Mouse (Mus musculus) heart, embryonic 11.5 days (tissue): ENCODE measurements around the gene Lrmda. TPM values are rescaled to one million over a fixed set of nuclear protein-coding genes. Genes with fewer than 3 reads are reported as not detected.

Experiments
- ATAC-seq: fragments of 200-750 bp; cut with Nextera tagmentation; replicated peaks from 2 replicates; pipeline ENCODE4 v1.8.0; 2017; ENCODE audit warnings: moderate library complexity; ENCODE audit not compliant: insufficient number of reproducible peaks, low FRiP score, low TSS enrichment
- H3K27ac ChIP-seq: fragments of 300-500 bp; sonication (generic); 2 replicates; pipeline ENCODE4 v1.5.1; 2014; ENCODE audit warnings: mild to moderate bottlenecking, low read depth, low read length
- H3K27me3 ChIP-seq: fragments of 300-500 bp; sonication (generic); 2 replicates; pipeline ENCODE4 v1.6.1; 2014; ENCODE audit warnings: mild to moderate bottlenecking, low read length, mixed read lengths; ENCODE audit not compliant: control insufficient read depth, insufficient read depth
- H3K36me3 ChIP-seq: fragments of 300-500 bp; sonication (generic); 2 replicates; pipeline ENCODE4 v1.6.1; 2014; ENCODE audit warnings: mild to moderate bottlenecking, low read length, moderate library complexity, mixed read lengths; ENCODE audit not compliant: control insufficient read depth, insufficient read depth
- H3K4me1 ChIP-seq: fragments of 300-500 bp; sonication (generic); 2 replicates; pipeline ENCODE4 v1.6.1; 2014; ENCODE audit warnings: low read length; ENCODE audit not compliant: control insufficient read depth, insufficient read depth
- H3K4me2 ChIP-seq: fragments of 300-500 bp; sonication (generic); 2 replicates; pipeline ENCODE4 v1.6.1; 2014; ENCODE audit warnings: mild to moderate bottlenecking, moderate library complexity
- H3K4me3 ChIP-seq: fragments of 300-500 bp; sonication (generic); 2 replicates; pipeline ENCODE4 v1.5.1; 2014; ENCODE audit warnings: low read depth, low read length
- H3K9ac ChIP-seq: fragments of 300-500 bp; sonication (generic); 2 replicates; pipeline ENCODE4 v1.6.1; 2014; ENCODE audit warnings: mild to moderate bottlenecking, low read depth, low read length, moderate library complexity
- H3K9me3 ChIP-seq: fragments of 300-500 bp; sonication (generic); replicated peaks from 2 replicates; pipeline ENCODE4 v1.6.1; 2016; ENCODE audit warnings: low read length; ENCODE audit not compliant: control insufficient read depth
- WGBS: fragments of 180-500 bp; shearing (Covaris S2); extraction: QIAGEN DNeasy Blood & Tissue Kit; methylation state at CpG from one replicate; pipeline ENCODE4 v1.1.7; 2014; ENCODE audit not compliant: insufficient replicate concordance; 5-methylcytosine and 5-hydroxymethylcytosine counted together
- polyA plus RNA-seq: library from polyadenylated mRNA; unstranded; fragments of >200 nt; fragmentation: Nextera tagmentation; extraction: Ambion mirVana; gene quantifications from 2 replicates; pipeline ENCODE4 v1.2.1, GENCODE M21; 2014

Gene Lrmda
- polyA plus RNA-seq, 1 experiment from 2014 or later = 0.70 TPM

- no peak overlapping the region for H3K4me3 ChIP-seq
- ATAC-seq = no peak
- H3K4me1 ChIP-seq = no peaks in the 10 kb centered on the region; the same call in 1 of the 2 replicates
- 0 out of 2 replicates have a peak, but pooled peaks cover 2% of the 10 kb centered on the region for H3K27me3 ChIP-seq
- H3K27ac ChIP-seq = no peak overlapping the region
- no peaks in the 10 kb centered on the region for H3K36me3 ChIP-seq
- H3K9me3 ChIP-seq = no peaks in the 10 kb centered on the region
- H3K9ac ChIP-seq = no peak overlapping the region
- no peak overlapping the region for H3K4me2 ChIP-seq
- WGBS = 79% methylated on average over 1 of the region's 1 CpGs
These were observed 303.5 kb downstream of the Lrmda start for GRCm38 (mm10) chr14:22323058-22323457.

GRCm38 (mm10) chr14:22323530-22324292 lies 304.2 kb downstream of the Lrmda start:
- H3K4me1 ChIP-seq = no peaks in the 10 kb centered on the region; the same call in 1 of the 2 replicates
- 76% methylated on average over 7 of the region's 7 CpGs for WGBS
- no peak for ATAC-seq

GRCm38 (mm10) chr14:22326218-22326964 lies 306.9 kb downstream of the Lrmda start:
- H3K27ac ChIP-seq = no peak overlapping the region
- no peak overlapping the region for H3K4me3 ChIP-seq
- no peak for ATAC-seq
- peak overlapping the region; percentile 18; the same call in 1 of the 2 replicates for H3K4me2 ChIP-seq
- WGBS = 46% methylated on average over 11 of the region's 11 CpGs
- no peaks in the 10 kb centered on the region for H3K9me3 ChIP-seq
- no peak overlapping the region for H3K9ac ChIP-seq
- no peaks in the 10 kb centered on the region; the same call in 1 of the 2 replicates for H3K4me1 ChIP-seq
- no peaks in the 10 kb centered on the region for H3K36me3 ChIP-seq
- 0 out of 2 replicates have a peak, but pooled peaks cover 2% of the 10 kb centered on the region for H3K27me3 ChIP-seq

More at GRCm38 (mm10) chr14:22323530-22324292, 304.2 kb downstream of the Lrmda start:
- Histone ChIP-seq H3K36me3 (no peaks in the 10 kb centered on the region), H3K27me3 (0 out of 2 replicates have a peak, but pooled peaks cover 2% of the 10 kb centered on the region), H3K27ac (no peak overlapping the region), H3K9me3 (no peaks in the 10 kb centered on the region), H3K4me2 (no peak overlapping the region), H3K9ac (no peak overlapping the region), H3K4me3 (no peak overlapping the region)

- Histone ChIP-seq H3K9ac (no peak overlapping the region), H3K9me3 (no peaks in the 10 kb centered on the region), H3K4me2 (no peak overlapping the region), H3K27ac (no peak overlapping the region), H3K36me3 (no peaks in the 10 kb centered on the region), H3K27me3 (peaks cover 2% of the 10 kb centered on the region; the same call in 1 of the 2 replicates), H3K4me1 (no peaks in the 10 kb centered on the region; the same call in 1 of the 2 replicates), H3K4me3 (no peak overlapping the region)
- no peak for ATAC-seq
- WGBS = 73% methylated on average over 3 of the region's 3 CpGs
These were observed 309.7 kb downstream of the Lrmda start for GRCm38 (mm10) chr14:22329191-22329590.

- no peak overlapping the region for H3K27ac ChIP-seq
- no peak overlapping the region for H3K4me3 ChIP-seq
- H3K4me2 ChIP-seq = no peak overlapping the region
- H3K36me3 ChIP-seq = no peaks in the 10 kb centered on the region
- no peak overlapping the region for H3K9ac ChIP-seq
- no peaks in the 10 kb centered on the region for H3K9me3 ChIP-seq
- 89% methylated on average over 5 of the region's 5 CpGs for WGBS
- no peaks in the 10 kb centered on the region for H3K4me1 ChIP-seq
- H3K27me3 ChIP-seq = no peaks in the 10 kb centered on the region; the same call in 1 of the 2 replicates
- ATAC-seq = no peak
These were observed 315.7 kb downstream of the Lrmda start for GRCm38 (mm10) chr14:22335101-22335820.

- Histone ChIP-seq H3K4me1 (no peaks in the 10 kb centered on the region), H3K4me2 (no peak overlapping the region), H3K9me3 (no peaks in the 10 kb centered on the region), H3K36me3 (no peaks in the 10 kb centered on the region), H3K27me3 (no peaks in the 10 kb centered on the region), H3K27ac (no peak overlapping the region), H3K9ac (no peak overlapping the region), H3K4me3 (no peak overlapping the region)
- WGBS = 68% methylated on average over 6 of the region's 6 CpGs
- ATAC-seq = no peak
These were observed 319.7 kb downstream of the Lrmda start for GRCm38 (mm10) chr14:22339176-22339575.

GRCm38 (mm10) chr14:22343357-22343756 lies 323.8 kb downstream of the Lrmda start:
- H3K27ac ChIP-seq = no peak overlapping the region
- WGBS = 50% methylated on average over 4 of the region's 4 CpGs
- H3K4me1 ChIP-seq = no peaks in the 10 kb centered on the region
- no peaks in the 10 kb centered on the region for H3K36me3 ChIP-seq
- no peaks in the 10 kb centered on the region for H3K27me3 ChIP-seq
- no peak overlapping the region for H3K4me2 ChIP-seq
- no peaks in the 10 kb centered on the region for H3K9me3 ChIP-seq
- no peak overlapping the region for H3K4me3 ChIP-seq
- no peak for ATAC-seq
- H3K9ac ChIP-seq = no peak overlapping the region

- no peaks in the 10 kb centered on the region for H3K9me3 ChIP-seq
- no peak overlapping the region for H3K4me2 ChIP-seq
- WGBS = 81% methylated on average over 8 of the region's 8 CpGs
- no peaks in the 10 kb centered on the region for H3K4me1 ChIP-seq
- ATAC-seq = no peak
- no peak overlapping the region for H3K9ac ChIP-seq
- H3K4me3 ChIP-seq = no peak overlapping the region
- no peaks in the 10 kb centered on the region for H3K27me3 ChIP-seq
- no peak overlapping the region for H3K27ac ChIP-seq
- H3K36me3 ChIP-seq = no peaks in the 10 kb centered on the region
These were observed 325.7 kb downstream of the Lrmda start for GRCm38 (mm10) chr14:22345248-22345647.
